Mouse (Mus musculus) heart, embryonic 15.5 days (tissue): ENCODE data around the gene Fgf7. TPM values are rescaled to one million over a fixed set of nuclear protein-coding genes. Genes with fewer than 3 reads are reported as not detected.

Source experiments
- ATAC-seq: fragments of 200-750 bp; cut with Nextera tagmentation; replicated peaks from 2 replicates; pipeline ENCODE4 v1.8.0; 2017; ENCODE audit warnings: low read depth, moderate TSS enrichment; ENCODE audit not compliant: insufficient number of reproducible peaks, insufficient read depth, low FRiP score
- H3K27ac ChIP-seq: fragments of 300-500 bp; sonication (generic); 2 replicates; pipeline ENCODE4 v1.5.1; 2015; ENCODE audit warnings: mild to moderate bottlenecking, inconsistent platforms
- H3K27me3 ChIP-seq: fragments of 300-500 bp; sonication (generic); 2 replicates; pipeline ENCODE4 v1.6.1; 2015; ENCODE audit warnings: inconsistent platforms
- H3K36me3 ChIP-seq: fragments of 300-500 bp; sonication (generic); 2 replicates; pipeline ENCODE4 v1.6.1; 2015; ENCODE audit warnings: mild to moderate bottlenecking, inconsistent platforms
- H3K4me1 ChIP-seq: fragments of 300-500 bp; sonication (generic); replicated peaks from 2 replicates; pipeline ENCODE4 v1.6.1; 2015; ENCODE audit warnings: inconsistent platforms
- H3K4me2 ChIP-seq: fragments of 300-500 bp; sonication (generic); 2 replicates; pipeline ENCODE4 v1.6.1; 2015; ENCODE audit warnings: inconsistent platforms, mild to moderate bottlenecking, moderate library complexity
- H3K4me3 ChIP-seq: fragments of 300-500 bp; sonication (generic); 2 replicates; pipeline ENCODE4 v1.5.1; 2015; ENCODE audit warnings: mild to moderate bottlenecking, inconsistent platforms
- H3K9ac ChIP-seq: fragments of 300-500 bp; sonication (generic); 2 replicates; pipeline ENCODE4 v1.6.1; 2015; ENCODE audit warnings: mild to moderate bottlenecking, inconsistent platforms
- H3K9me3 ChIP-seq: fragments of 300-500 bp; sonication (generic); replicated peaks from 2 replicates; pipeline ENCODE4 v1.6.1; 2016; ENCODE audit warnings: inconsistent platforms
- WGBS: fragments of 180-500 bp; shearing (Covaris S2); methylation state at CpG from one replicate; pipeline ENCODE4 v1.1.7; 2015; ENCODE audit warnings: mixed read lengths; 5-methylcytosine and 5-hydroxymethylcytosine counted together
- polyA plus RNA-seq: library from polyadenylated mRNA; unstranded; fragments of >200 nt; fragmentation: Nextera tagmentation; extraction: Ambion mirVana; gene quantifications from 2 replicates; pipeline ENCODE4 v1.2.1, GENCODE M21; 2015

The Fgf7 gene
- polyA plus RNA-seq: 1.2 and 2.4 TPM in 2 replicates

- 61% methylated on average over 15 of the region's 15 CpGs for WGBS
- Histone ChIP-seq H3K27me3 (no peaks in the 10 kb centered on the region), H3K9ac (no peak within 1 kb of the TSS), H3K4me1 (peaks cover 5% of the 10 kb centered on the region), H3K36me3 (no peaks in the 10 kb centered on the region), H3K4me2 (peak within 1 kb of the TSS; percentile 26; the same call in 1 of the 2 replicates), H3K27ac (no peak within 1 kb of the TSS), H3K9me3 (no peaks in the 10 kb centered on the region), H3K4me3 (0 out of 2 replicates have a peak within 1 kb of the TSS, but pooled peaks have one; percentile 1)
- no peak for ATAC-seq
Observed at GRCm38 (mm10) chr2:126034379-126035005, at the start of gene Fgf7. TSS of gene Fgf7 (plus strand) at chr2:126034658.

- no peak overlapping the region for H3K4me3 ChIP-seq
- no peaks in the 10 kb centered on the region for H3K4me1 ChIP-seq
- H3K9me3 ChIP-seq: no peaks in the 10 kb centered on the region
- no peak overlapping the region for H3K4me2 ChIP-seq
- no peaks in the 10 kb centered on the region for H3K36me3 ChIP-seq
- no peaks in the 10 kb centered on the region for H3K27me3 ChIP-seq
- ATAC-seq: no peak
- 74% methylated on average over 5 of the region's 5 CpGs for WGBS
- H3K9ac ChIP-seq: no peak overlapping the region
- H3K27ac ChIP-seq: no peak overlapping the region
Observed at GRCm38 (mm10) chr2:126002291-126002690, 32.2 kb upstream of the Fgf7 start.

- Histone ChIP-seq H3K36me3 (no peaks in the 10 kb centered on the region), H3K27ac (no peak overlapping the region), H3K9ac (no peak overlapping the region), H3K27me3 (no peaks in the 10 kb centered on the region), H3K4me1 (no peaks in the 10 kb centered on the region), H3K4me2 (no peak overlapping the region), H3K4me3 (no peak overlapping the region), H3K9me3 (no peaks in the 10 kb centered on the region)
- no peak; the same call in 1 of the 2 replicates for ATAC-seq
- WGBS: 30% methylated on average over 3 of the region's 3 CpGs
Observed at GRCm38 (mm10) chr2:126006088-126006487, 28.4 kb upstream of the Fgf7 start.

DNA sequence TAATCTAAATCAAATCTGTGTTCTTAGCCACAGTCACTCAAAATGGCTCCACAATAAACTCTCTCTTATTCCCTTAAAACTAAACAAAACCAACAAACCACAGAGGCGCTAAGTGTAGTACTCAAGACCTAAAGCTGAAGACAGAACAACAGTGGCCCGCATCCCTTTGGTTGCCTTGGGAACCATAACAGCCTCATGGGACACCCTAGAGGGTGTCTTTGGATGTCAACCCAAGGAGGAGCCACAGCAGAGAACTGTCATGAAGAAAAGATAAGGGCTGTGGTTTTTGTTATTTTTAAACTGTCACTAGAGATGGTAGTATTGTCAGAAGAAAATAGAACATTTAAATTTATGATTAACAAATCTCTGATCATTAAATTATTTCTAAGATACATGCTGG, 27.7 kb upstream of the Fgf7 start:
- WGBS: 68% methylated on average over 2 of the region's 2 CpGs
- H3K4me1 ChIP-seq: no peaks in the 10 kb centered on the region
- H3K27ac ChIP-seq: no peak overlapping the region
- H3K4me3 ChIP-seq: no peak overlapping the region
- no peaks in the 10 kb centered on the region for H3K36me3 ChIP-seq
- H3K9ac ChIP-seq: no peak overlapping the region
- H3K9me3 ChIP-seq: no peaks in the 10 kb centered on the region
- H3K27me3 ChIP-seq: no peaks in the 10 kb centered on the region
- H3K4me2 ChIP-seq: no peak overlapping the region
- ATAC-seq: no peak

- Histone ChIP-seq H3K27me3 (no peaks in the 10 kb centered on the region), H3K9me3 (no peaks in the 10 kb centered on the region), H3K4me1 (peaks cover 8% of the 10 kb centered on the region; the same call in 1 of the 2 replicates), H3K4me2 (0 out of 2 replicates have a peak overlapping the region, but pooled peaks have one; percentile 13), H3K9ac (no peak overlapping the region), H3K36me3 (no peaks in the 10 kb centered on the region), H3K27ac (0 out of 2 replicates have a peak overlapping the region, but pooled peaks have one; percentile 29), H3K4me3 (no peak overlapping the region; the same call in 1 of the 2 replicates)
- WGBS: 40% methylated on average over 12 of the region's 12 CpGs
- ATAC-seq: no peak
Observed at GRCm38 (mm10) chr2:126014989-126015710, 19.3 kb upstream of the Fgf7 start.

- Histone ChIP-seq H3K4me1 (peaks cover 8% of the 10 kb centered on the region; the same call in 1 of the 2 replicates), H3K9me3 (no peaks in the 10 kb centered on the region), H3K9ac (no peak overlapping the region), H3K27me3 (no peaks in the 10 kb centered on the region), H3K4me2 (no peak overlapping the region), H3K27ac (no peak overlapping the region), H3K4me3 (no peak overlapping the region), H3K36me3 (no peaks in the 10 kb centered on the region)
- no peak for ATAC-seq
- WGBS: 58% methylated on average over 3 of the region's 3 CpGs
Observed at GRCm38 (mm10) chr2:126015763-126016473, 18.5 kb upstream of the Fgf7 start.

GRCm38 (mm10) chr2:126031186-126031900, 3.1 kb upstream of the Fgf7 start:
- Histone ChIP-seq H3K4me2 (no peak overlapping the region), H3K27ac (no peak overlapping the region), H3K9ac (no peak overlapping the region), H3K9me3 (no peaks in the 10 kb centered on the region), H3K4me1 (no peaks in the 10 kb centered on the region), H3K27me3 (no peaks in the 10 kb centered on the region), H3K36me3 (no peaks in the 10 kb centered on the region), H3K4me3 (no peak overlapping the region)
- 49% methylated on average over 8 of the region's 8 CpGs for WGBS
- no peak for ATAC-seq

GRCm38 (mm10) chr2:126033114-126033972, 1.1 kb upstream of the Fgf7 start:
- 63% methylated on average over 8 of the region's 8 CpGs for WGBS
- H3K27ac ChIP-seq: no peak overlapping the region
- no peaks in the 10 kb centered on the region for H3K27me3 ChIP-seq
- H3K36me3 ChIP-seq: no peaks in the 10 kb centered on the region
- ATAC-seq: no peak
- H3K4me3 ChIP-seq: no peak overlapping the region
- no peaks in the 10 kb centered on the region for H3K9me3 ChIP-seq
- no peak overlapping the region for H3K4me2 ChIP-seq
- no peaks in the 10 kb centered on the region for H3K4me1 ChIP-seq
- no peak overlapping the region for H3K9ac ChIP-seq

- no peaks in the 10 kb centered on the region for H3K27me3 ChIP-seq
- H3K9me3 ChIP-seq: no peaks in the 10 kb centered on the region
- no peak overlapping the region for H3K9ac ChIP-seq
- no peaks in the 10 kb centered on the region for H3K36me3 ChIP-seq
- H3K27ac ChIP-seq: no peak overlapping the region
- H3K4me2 ChIP-seq: peak overlapping the region; percentile 26; the same call in 1 of the 2 replicates
- 52% methylated on average over 15 of the region's 15 CpGs for WGBS
- ATAC-seq: no peak
- H3K4me1 ChIP-seq: peaks cover 7% of the 10 kb centered on the region
- H3K4me3 ChIP-seq: 0 out of 2 replicates have a peak overlapping the region, but pooled peaks have one; percentile 1
Observed at GRCm38 (mm10) chr2:126035013-126035770, 734 bp downstream of the Fgf7 start.

GRCm38 (mm10) chr2:126036121-126036520, 1.7 kb downstream of the Fgf7 start:
- no peaks in the 10 kb centered on the region for H3K36me3 ChIP-seq
- peak overlapping the region; percentile 26; the same call in 1 of the 2 replicates for H3K4me2 ChIP-seq
- no peak overlapping the region for H3K9ac ChIP-seq
- H3K9me3 ChIP-seq: no peaks in the 10 kb centered on the region
- H3K4me3 ChIP-seq: no peak overlapping the region
- H3K4me1 ChIP-seq: peaks cover 7% of the 10 kb centered on the region
- no peaks in the 10 kb centered on the region for H3K27me3 ChIP-seq
- no peak for ATAC-seq
- WGBS: 79% methylated on average over 4 of the region's 4 CpGs
- no peak overlapping the region for H3K27ac ChIP-seq
